Comparison of ENCODE assay signal across 8 mouse cellular contexts in genomic region chr9:60521806-60522264, GRCm38 (mm10). TPM values are rescaled to one million over a fixed set of nuclear protein-coding genes. Genes with fewer than 3 reads are reported as not detected.
DNase-seq lines count a peak whose midpoint lies in the region; ATAC-seq lines count a peak whose summit lies in the region.

TSS of gene Thsd4 (minus strand) at chr9:60522046.

- no peaks in the 10 kb centered on the region for H3K36me3 ChIP-seq in heart, embryonic 10.5 days
- no peaks in the 10 kb centered on the region for H3K36me3 ChIP-seq in kidney, embryonic 14.5 days (ENCODE audit: control insufficient read depth, insufficient read depth, low read length)
- no peaks in the 10 kb centered on the region for H3K36me3 ChIP-seq in liver, embryonic 15.5 days (replicated peaks)
- H3K36me3 ChIP-seq in neural tube, embryonic 11.5 days (ENCODE audit: control insufficient read depth, insufficient read depth, low read length): no peaks in the 10 kb centered on the region

- under 1% methylated on average over 51 of the region's 51 CpGs for WGBS in heart, embryonic 10.5 days
- under 1% methylated on average over 44 of the region's 51 CpGs for WGBS in kidney, embryonic 14.5 days
- under 1% methylated on average over 39 of the region's 51 CpGs for WGBS in liver, embryonic 15.5 days (ENCODE audit: insufficient replicate concordance)
- WGBS in neural tube, embryonic 11.5 days: 1% methylated on average over 44 of the region's 51 CpGs

- H3K9ac ChIP-seq in kidney, embryonic 14.5 days (ENCODE audit: low read depth, low read length): peak within 1 kb of the TSS; percentile 86
- H3K9ac ChIP-seq in liver, embryonic 15.5 days: no peak within 1 kb of the TSS
- peak within 1 kb of the TSS; percentile 58 for H3K9ac ChIP-seq in neural tube, embryonic 11.5 days (ENCODE audit: low read length)

- H3K4me3 ChIP-seq in heart, embryonic 10.5 days: peak within 1 kb of the TSS; percentile 82
- peak within 1 kb of the TSS; percentile 75 for H3K4me3 ChIP-seq in kidney, embryonic 14.5 days (ENCODE audit: low read length)
- H3K4me3 ChIP-seq in liver, embryonic 15.5 days (replicated peaks): peak within 1 kb of the TSS; percentile 56
- H3K4me3 ChIP-seq in neural tube, embryonic 11.5 days (ENCODE audit: low read depth, low read length): peak within 1 kb of the TSS; percentile 53

- peaks cover 75% of the 10 kb centered on the region for H3K4me1 ChIP-seq in heart, embryonic 10.5 days
- H3K4me1 ChIP-seq in kidney, embryonic 14.5 days (ENCODE audit: control insufficient read depth, insufficient read depth, low read length): peaks cover 47% of the 10 kb centered on the region
- H3K4me1 ChIP-seq in liver, embryonic 15.5 days (replicated peaks): no peaks in the 10 kb centered on the region
- peaks cover 11% of the 10 kb centered on the region for H3K4me1 ChIP-seq in neural tube, embryonic 11.5 days (ENCODE audit: control insufficient read depth, insufficient read depth, low read length)

- H3K9me3 ChIP-seq in heart, embryonic 10.5 days: no peaks in the 10 kb centered on the region
- H3K9me3 ChIP-seq in kidney, embryonic 14.5 days (ENCODE audit: control insufficient read depth, low read length): no peaks in the 10 kb centered on the region
- H3K9me3 ChIP-seq in liver, embryonic 15.5 days (replicated peaks): no peaks in the 10 kb centered on the region
- no peaks in the 10 kb centered on the region for H3K9me3 ChIP-seq in neural tube, embryonic 11.5 days (ENCODE audit: control insufficient read depth, low read length)

- H3K27me3 ChIP-seq in heart, embryonic 10.5 days (ENCODE audit: insufficient read depth, poor library complexity, severe bottlenecking): peaks cover 13% of the 10 kb centered on the region
- H3K27me3 ChIP-seq in kidney, embryonic 14.5 days (ENCODE audit: control insufficient read depth, insufficient read depth, low read length): no peaks in the 10 kb centered on the region
- H3K27me3 ChIP-seq in liver, embryonic 15.5 days: peaks cover 48% of the 10 kb centered on the region
- peaks cover 29% of the 10 kb centered on the region for H3K27me3 ChIP-seq in neural tube, embryonic 11.5 days (ENCODE audit: control insufficient read depth, insufficient read depth, low read length)

- peak within 1 kb of the TSS; percentile 92 for H3K4me2 ChIP-seq in kidney, embryonic 14.5 days (replicated peaks; ENCODE audit: low read depth, low read length)
- H3K4me2 ChIP-seq in liver, embryonic 15.5 days: peak within 1 kb of the TSS; percentile 68
- peak within 1 kb of the TSS; percentile 85 for H3K4me2 ChIP-seq in neural tube, embryonic 11.5 days (ENCODE audit: low read depth)

- peak; percentile 59 for ATAC-seq in kidney, embryonic 14.5 days (ENCODE audit: low FRiP score, low TSS enrichment)
- peak; percentile 42; the same call in 1 of the 2 replicates for ATAC-seq in liver, embryonic 15.5 days (ENCODE audit: insufficient read depth)
- ATAC-seq in neural tube, embryonic 11.5 days (ENCODE audit: insufficient read depth, low FRiP score, low TSS enrichment): 0 out of 2 replicates have a peak, but pooled peaks have one; percentile 23

- DNase-seq in spleen, postnatal 10 days (ENCODE audit: low spot score in 2 of 2): peak; percentile 28 to 52
- no peak for DNase-seq in spleen, postnatal 36 days (ENCODE audit: low spot score in 2 of 2)
- peak; percentile 85 for DNase-seq in embryo, embryonic 11 days
- DNase-seq in heart, embryonic 10.5 days (ENCODE audit: low spot score): peak; percentile 81
- peak; percentile 78 for DNase-seq in neural tube, embryonic 11.5 days (ENCODE audit: low spot score)
- peak; percentile 83 for DNase-seq in thymus, postnatal 4 days

- H3K27ac ChIP-seq in heart, embryonic 10.5 days: peak within 1 kb of the TSS; percentile 92
- H3K27ac ChIP-seq in kidney, embryonic 14.5 days (ENCODE audit: low read depth, low read length): peak within 1 kb of the TSS; percentile 42; the same call in 1 of the 2 replicates
- no peak within 1 kb of the TSS for H3K27ac ChIP-seq in liver, embryonic 15.5 days (replicated peaks)
- no peak within 1 kb of the TSS for H3K27ac ChIP-seq in neural tube, embryonic 11.5 days (ENCODE audit: low read depth, low read length)

RNA-seq across cellular contexts. Expression of gene Thsd4, which starts in this region (rescaled TPM):
- polyA plus RNA-seq in heart, embryonic 10.5 days (2016; fragmentation: Nextera tagmentation; extraction: Ambion mirVana): 19.5 and 24.2 TPM in 2 replicates
- polyA plus RNA-seq in kidney, embryonic 14.5 days (2014; fragmentation: Nextera tagmentation; extraction: Ambion mirVana): 24.9 and 38.7 TPM in 2 replicates
- polyA plus RNA-seq in liver, embryonic 15.5 days (2015; fragmentation: Nextera tagmentation; extraction: Ambion mirVana): 0.73 and 0.91 TPM in 2 replicates
- 5.4 and 6.6 TPM in 2 replicates for polyA plus RNA-seq in neural tube, embryonic 11.5 days (2014; fragmentation: Nextera tagmentation; extraction: Ambion mirVana)

Comparison
In these comparisons a context has a peak if more than half of its experiments do, and no peak if none do; other contexts are left out.
1. DNase-seq: peak in spleen, postnatal 10 days (2 of 2), embryo, embryonic 11 days (single experiment), heart, embryonic 10.5 days (single experiment), neural tube, embryonic 11.5 days (single experiment) and thymus, postnatal 4 days (single experiment); none in spleen, postnatal 36 days (0 of 2).
2. Peak in ATAC-seq, H3K4me3 ChIP-seq and H3K4me2 ChIP-seq in liver, embryonic 15.5 days; RNA of the gene not detected or under 1 TPM.
3. H3K27ac ChIP-seq: peak in heart, embryonic 10.5 days (single experiment) and kidney, embryonic 14.5 days (single experiment); none in liver, embryonic 15.5 days (single experiment) and neural tube, embryonic 11.5 days (single experiment).
4. Peak in every context shown above with its lines, with median percentiles within 50 percentile points of each other: H3K4me3 ChIP-seq, ATAC-seq and H3K4me2 ChIP-seq.